Mouse (Mus musculus): ENCODE measurements around the gene AC134908.4.

- no peak for TF ChIP-seq POLR2A (IDR thresholded peaks at IDR 0.05; ENCODE audit: insufficient read depth, low read depth, low read length)
- no peak for TF ChIP-seq CTCF (IDR thresholded peaks at IDR 0.05; ENCODE audit: insufficient read depth, low read depth, low read length)
Measured at GRCm38 (mm10) chr17:25843122-25843521, 47.7 kb upstream of the AC134908.4 start.
